Mouse (Mus musculus) Patski (cell line): ENCODE data around the gene Ppm1b. TPM values are rescaled to one million over a fixed set of nuclear protein-coding genes. Genes with fewer than 3 reads are reported as not detected.

Experiments
- ATAC-seq: fragments of 100-300 bp; one replicate; pipeline ENCODE4 v1.8.0; 2021
- CTCF ChIA-PET: fragments of 350-600 bp; sonication (Branson Sonifier 250); formaldehyde crosslinking; loops from one replicate; lab custom pipeline; 2022; ENCODE audit warnings: inconsistent platforms; lab: Charles Lee
- POLR2A ChIA-PET: fragments of 350-600 bp; sonication (Branson Sonifier 250); formaldehyde crosslinking; loops from one replicate; lab custom pipeline; 2022; ENCODE audit warnings: antibody characterized with exemption, inconsistent platforms; lab: Charles Lee
- DNase-seq: peaks from one replicate; pipeline ENCODE4 v3.0.0-alpha.2; 2011; ENCODE audit warnings: low read depth, low spot score
- H3K27me3 ChIP-seq: fragments of 371-371 bp; one replicate; pipeline ENCODE4 v1.5.1; 2021
- CTCF ChIP-seq: fragments of 100-300 bp; IDR thresholded peaks from one replicate; pipeline ENCODE4 v1.5.1; 2021
- in situ Hi-C: fragments of 300-500 bp; cut with MboI; formaldehyde crosslinking; loops from 3 replicates; pipeline ENCODE4 v1.11.1; 2018; ENCODE audit warnings: low pct_unique_long_range_greater_than_20kb, mixed read lengths
- polyA plus RNA-seq: library from polyadenylated mRNA; unstranded; gene quantifications from one replicate; pipeline ENCODE4 v1.2.3, GENCODE M21; 2021

The Ppm1b gene
- polyA plus RNA-seq, 1 experiment from 2014 or later = 77.0 TPM

- no peak for TF ChIP-seq CTCF
- ChIA-PET CTCF (no interaction called here), POLR2A (no interaction called here)
- H3K27me3 ChIP-seq = no peaks in the 10 kb centered on the region
- DNase-seq = no peak
- in situ Hi-C loops = no loop called here
- no peak for ATAC-seq
These were observed 110.8 kb downstream of the Ppm1b start for GRCm38 (mm10) chr17:85067331-85067730.

DNA sequence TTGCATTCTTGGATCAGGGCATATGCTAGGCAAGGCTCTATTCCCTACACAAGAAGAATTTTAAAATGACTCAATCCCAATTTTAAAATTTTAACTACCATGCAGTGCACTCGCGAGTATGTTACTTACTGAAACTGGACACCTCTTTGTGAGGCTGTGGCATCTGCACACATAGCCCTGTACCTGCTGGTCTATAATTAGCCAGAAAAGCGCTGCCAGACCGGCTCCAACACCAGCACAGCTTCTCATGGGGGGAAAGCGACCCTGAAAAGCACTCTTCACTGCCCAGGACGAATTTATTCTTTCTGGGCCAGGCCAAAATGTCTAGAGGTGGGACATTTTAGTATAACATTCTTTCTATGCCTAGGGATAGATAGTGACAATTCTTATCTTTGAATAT, 114.1 kb downstream of the Ppm1b start:
- POLR2A ChIA-PET = no interaction called here
- DNase-seq = no peak
- no peak for TF ChIP-seq CTCF
- H3K27me3 ChIP-seq = no peaks in the 10 kb centered on the region
- no peak for ATAC-seq
- CTCF ChIA-PET = no interaction called here
- in situ Hi-C loops = no loop called here

DNA sequence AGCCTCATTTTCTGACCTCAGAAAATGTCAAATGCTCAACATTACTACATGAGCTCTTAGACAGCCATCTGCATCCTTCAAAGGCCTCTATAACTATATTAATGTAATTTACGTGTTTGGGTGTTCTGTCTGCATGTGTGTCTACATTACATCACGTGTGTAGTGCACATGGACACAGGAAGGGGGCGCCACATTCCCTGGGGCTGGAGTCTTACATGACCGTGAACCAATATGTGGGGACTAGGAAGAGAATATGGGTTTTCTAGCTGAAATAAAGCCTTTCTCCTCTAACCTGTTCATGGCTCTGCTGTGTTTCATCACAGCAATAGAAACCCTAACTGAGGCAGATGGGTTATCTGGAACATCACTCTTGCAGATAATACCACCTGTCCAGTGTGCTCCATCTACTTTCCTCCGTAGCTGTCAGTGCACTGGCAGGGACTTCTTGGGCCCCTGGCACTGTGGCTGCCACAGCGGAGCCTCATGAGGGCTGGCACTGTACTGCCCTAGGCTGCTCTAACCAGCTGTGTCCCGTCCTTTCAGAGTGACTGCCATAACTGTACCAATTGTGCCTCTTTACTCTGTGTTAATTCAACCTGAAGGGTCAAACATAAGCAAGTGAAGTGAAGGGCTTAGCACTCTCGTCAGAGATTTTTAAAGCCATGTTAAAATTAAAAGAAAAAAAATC, 114.7 kb downstream of the Ppm1b start:
- ChIA-PET CTCF (interaction anchor here (0.9 kb wide), 1 partner anchor 12 kb away, joined by 3 read pairs; no protein-coding TSS in a partner anchor), POLR2A (no interaction called here)
- in situ Hi-C loops = no loop called here
- no peaks in the 10 kb centered on the region for H3K27me3 ChIP-seq
- DNase-seq = no peak
- ATAC-seq = no peak
- no peak for TF ChIP-seq CTCF

DNA sequence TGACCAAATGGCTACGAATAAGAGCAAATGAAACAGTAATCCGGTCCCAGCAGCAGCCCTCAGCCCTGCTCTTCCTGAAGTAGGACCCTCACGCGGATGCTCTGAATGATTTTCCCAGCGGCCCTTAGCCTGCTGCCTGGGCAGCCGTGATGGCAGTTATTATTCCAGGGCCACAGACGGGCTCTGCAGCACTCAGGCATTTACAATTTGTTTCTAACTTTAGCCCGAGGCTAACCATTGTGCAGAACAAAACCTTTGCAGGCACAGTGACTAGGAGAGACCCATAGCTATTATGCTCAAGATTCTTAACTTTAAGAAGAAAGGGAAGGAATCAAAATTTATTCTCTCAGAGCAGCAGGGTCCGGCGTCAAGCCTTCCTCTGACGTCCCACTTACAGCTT, 115.8 kb downstream of the Ppm1b start:
- TF ChIP-seq CTCF = no peak
- in situ Hi-C loops = no loop called here
- ChIA-PET POLR2A (no interaction called here), CTCF (no interaction called here)
- DNase-seq (no peak), ATAC-seq (no peak)
- H3K27me3 ChIP-seq = no peaks in the 10 kb centered on the region

DNA sequence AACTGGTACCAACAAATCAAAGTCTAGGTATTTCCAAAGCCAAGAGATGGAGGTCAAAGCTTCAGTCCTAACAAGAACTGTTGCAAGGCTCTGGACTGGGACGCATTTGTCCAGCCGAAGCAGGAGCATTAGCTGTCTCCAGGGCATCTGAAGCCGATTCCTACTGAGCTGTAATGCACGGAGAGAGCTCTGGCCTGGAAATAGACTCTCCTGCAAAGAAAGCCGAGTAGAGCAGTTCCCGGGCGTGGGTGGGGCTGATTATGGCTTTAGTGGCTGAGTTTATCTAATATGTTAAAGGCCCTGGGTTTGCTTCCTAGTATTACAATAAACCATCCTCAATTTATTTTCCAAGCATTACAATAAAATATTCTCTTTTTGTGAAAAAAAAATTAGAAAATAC, 116.7 kb downstream of the Ppm1b start:
- in situ Hi-C loops = no loop called here
- POLR2A ChIA-PET = no interaction called here
- no peak for ATAC-seq
- CTCF ChIA-PET = no interaction called here
- no peak for TF ChIP-seq CTCF
- no peaks in the 10 kb centered on the region for H3K27me3 ChIP-seq
- no peak for DNase-seq

Other genes with a start within 250 kb of the Ppm1b start
- 72.4 TPM for gene Lrpprc, start 166.0 kb upstream of the Ppm1b start, polyA plus RNA-seq
- gene Slc3a1, start 71.6 kb downstream of the Ppm1b start, polyA plus RNA-seq = 0.33 TPM
- 75.8 TPM for gene Prepl, start 133.5 kb downstream of the Ppm1b start, polyA plus RNA-seq
- gene Camkmt, start 133.8 kb downstream of the Ppm1b start, polyA plus RNA-seq = 6.9 TPM